Mouse (Mus musculus) erythroblast, embryonic 14.5 days (primary cell): ENCODE results near the gene Mesp2. TPM values are rescaled to one million over a fixed set of nuclear protein-coding genes. Genes with fewer than 3 reads are reported as not detected.
A peak's percentile ranks its signal among the peaks of the same experiment; 100 is the strongest.

Experiments used
- H3K27me3 ChIP-seq: 2 replicates; pipeline ENCODE4 v1.6.1; 2012; ENCODE audit warnings: inconsistent platforms; ENCODE audit not compliant: control insufficient read depth
- H3K36me3 ChIP-seq: 2 replicates; pipeline ENCODE4 v1.6.1; 2012; ENCODE audit warnings: mild to moderate bottlenecking, inconsistent platforms; ENCODE audit not compliant: control insufficient read depth
- H3K4me1 ChIP-seq: 2 replicates; pipeline ENCODE4 v1.6.1; 2012; ENCODE audit warnings: inconsistent platforms; ENCODE audit not compliant: control insufficient read depth
- H3K4me3 ChIP-seq: replicated peaks from 2 replicates; pipeline ENCODE3; 2012; ENCODE audit warnings: moderate library complexity, mild to moderate bottlenecking, inconsistent platforms
- H3K9me3 ChIP-seq: 2 replicates; pipeline ENCODE4 v1.6.1; 2012; ENCODE audit warnings: low read length, inconsistent platforms, mixed read lengths; ENCODE audit not compliant: control insufficient read depth
- GATA1 ChIP-seq: IDR thresholded peaks from 2 replicates; pipeline ENCODE4 v1.6.1; 2012; ENCODE audit warnings: low read length, inconsistent platforms, mixed read lengths
- TAL1 ChIP-seq: IDR thresholded peaks from 3 replicates; pipeline ENCODE4 v1.6.1; 2012; ENCODE audit warnings: low read length, inconsistent platforms, mixed read lengths
- polyA plus RNA-seq: library from polyadenylated mRNA; stranded (reverse); fragments of >175 nt; gene quantifications from 2 replicates; pipeline ENCODE4 v1.2.3, GENCODE M21; 2012

Gene Mesp2
- polyA plus RNA-seq, result not detected in 2 replicates

- Histone ChIP-seq H3K27me3 (peaks cover 15% of the 10 kb centered on the region), H3K9me3 (no peaks in the 10 kb centered on the region), H3K4me1 (peaks cover 8% of the 10 kb centered on the region), H3K4me3 (no peak within 1 kb of the TSS), H3K36me3 (no peaks in the 10 kb centered on the region)
- TF ChIP-seq GATA1, result no peak
- no peak for TF ChIP-seq TAL1
These were observed at the start of gene Mesp2 for GRCm38 (mm10) chr7:79810611-79811506. Gene Mesp2, plus strand, starts transcription at chr7:79810727.

- Histone ChIP-seq H3K36me3 (no peaks in the 10 kb centered on the region), H3K9me3 (no peaks in the 10 kb centered on the region), H3K4me3 (no peak overlapping the region), H3K4me1 (no peaks in the 10 kb centered on the region), H3K27me3 (no peaks in the 10 kb centered on the region)
- no peak for TF ChIP-seq GATA1
- no peak for TF ChIP-seq TAL1
These were observed 49.2 kb upstream of the Mesp2 start for GRCm38 (mm10) chr7:79761124-79761876.

- no peaks in the 10 kb centered on the region for H3K27me3 ChIP-seq
- H3K4me1 ChIP-seq, result no peaks in the 10 kb centered on the region
- TF ChIP-seq TAL1, result no peak
- TF ChIP-seq GATA1, result no peak
- H3K36me3 ChIP-seq, result no peaks in the 10 kb centered on the region
- no peak overlapping the region for H3K4me3 ChIP-seq
- no peaks in the 10 kb centered on the region for H3K9me3 ChIP-seq
These were observed 48.4 kb upstream of the Mesp2 start for GRCm38 (mm10) chr7:79762106-79762505.

GRCm38 (mm10) chr7:79765991-79766390, 44.5 kb upstream of the Mesp2 start:
- H3K9me3 ChIP-seq, result no peaks in the 10 kb centered on the region

GRCm38 (mm10) chr7:79769664-79770063, 40.9 kb upstream of the Mesp2 start:
- TF ChIP-seq GATA1 (no peak), TAL1 (no peak)
- no peaks in the 10 kb centered on the region for H3K27me3 ChIP-seq
- no peaks in the 10 kb centered on the region for H3K4me1 ChIP-seq
- no peaks in the 10 kb centered on the region for H3K9me3 ChIP-seq
- H3K36me3 ChIP-seq, result no peaks in the 10 kb centered on the region
- H3K4me3 ChIP-seq, result no peak overlapping the region

More at GRCm38 (mm10) chr7:79765991-79766390, 44.5 kb upstream of the Mesp2 start:
- Histone ChIP-seq H3K27me3 (no peaks in the 10 kb centered on the region), H3K4me1 (no peaks in the 10 kb centered on the region), H3K4me3 (no peak overlapping the region), H3K36me3 (no peaks in the 10 kb centered on the region)
- no peak for TF ChIP-seq TAL1
- no peak for TF ChIP-seq GATA1

DNA sequence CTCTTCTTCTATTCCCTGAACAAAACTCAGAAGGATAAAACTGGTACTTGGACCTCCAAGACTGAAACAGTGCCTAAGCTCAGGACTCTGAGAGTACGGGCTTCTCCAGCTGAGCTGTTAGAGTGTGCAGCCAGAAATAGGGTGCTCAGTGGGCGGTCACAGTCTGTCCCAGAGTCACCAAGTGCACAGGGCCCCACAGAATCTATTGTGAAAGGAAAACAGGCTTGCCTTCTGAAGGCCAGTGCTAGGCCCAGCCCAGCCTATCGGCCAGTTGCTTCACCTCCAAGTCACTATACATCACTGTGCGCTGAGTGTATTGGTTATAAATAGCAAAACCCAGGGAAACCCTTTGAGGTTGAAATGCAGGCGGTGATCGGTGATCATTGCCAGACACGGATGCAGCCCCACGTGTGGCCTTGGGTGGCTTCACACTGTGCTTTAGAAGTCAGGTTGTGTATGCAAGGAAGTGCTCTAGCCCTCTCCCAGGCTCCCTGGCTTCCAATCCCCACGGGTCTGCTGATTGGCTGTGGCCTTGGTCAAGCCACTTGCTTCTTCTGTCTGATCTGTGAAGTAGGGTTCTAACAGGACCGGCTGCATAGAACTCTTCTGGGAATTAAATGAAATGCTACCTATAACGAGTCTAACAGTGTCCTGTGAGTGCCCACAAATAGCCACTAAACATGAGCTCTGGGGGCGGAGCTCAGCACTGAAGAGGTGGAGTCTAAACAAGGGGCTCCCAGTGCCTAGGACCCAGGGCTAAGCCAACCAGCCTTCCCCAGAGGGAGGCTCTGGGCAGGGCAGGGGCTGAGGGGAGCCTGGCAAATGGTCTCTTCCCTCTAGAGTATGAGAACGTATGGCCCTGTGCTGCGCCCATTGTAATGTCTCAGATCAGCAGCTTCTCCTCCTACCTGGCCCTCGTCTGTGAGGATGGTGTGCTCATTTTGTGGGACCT, 38.7 kb upstream of the Mesp2 start:
- H3K9me3 ChIP-seq, result no peaks in the 10 kb centered on the region

GRCm38 (mm10) chr7:79780647-79781626, 29.6 kb upstream of the Mesp2 start:
- Histone ChIP-seq H3K4me3 (peak overlapping the region; percentile 12), H3K27me3 (no peaks in the 10 kb centered on the region), H3K36me3 (no peaks in the 10 kb centered on the region), H3K9me3 (no peaks in the 10 kb centered on the region), H3K4me1 (peaks cover 3% of the 10 kb centered on the region; the same call in 1 of the 2 replicates)
- TF ChIP-seq TAL1, result no peak
- no peak for TF ChIP-seq GATA1

More for the DNA sequence above, 38.7 kb upstream of the Mesp2 start:
- Histone ChIP-seq H3K4me1 (no peaks in the 10 kb centered on the region), H3K27me3 (no peaks in the 10 kb centered on the region), H3K36me3 (no peaks in the 10 kb centered on the region), H3K4me3 (no peak overlapping the region)
- TF ChIP-seq GATA1 (no peak), TAL1 (no peak)
